15 mouse cellular contexts compared by ENCODE assay signal in genomic region chr14:25402409-25402808, GRCm38 (mm10). TPM values are rescaled to one million over a fixed set of nuclear protein-coding genes. Genes with fewer than 3 reads are reported as not detected.
A peak's percentile ranks its signal among the peaks of the same experiment; 100 is the strongest.
DNase-seq lines count a peak whose midpoint lies in the region; ATAC-seq and TF ChIP-seq lines count a peak whose summit lies in the region.
"Had no signal": no experiment of that assay in that cellular context is flagged by ENCODE, and none has a peak within 500 bp of the region (broad histone marks: within the 10 kb centered on the region; RNA-seq: fewer than 3 reads in every experiment).

No protein-coding gene starts in this region.

- H3K9me3 ChIP-seq in forebrain, embryonic 10.5 days, result no peaks in the 10 kb centered on the region
- H3K9me3 ChIP-seq in forebrain, postnatal 0 days (ENCODE audit: low read length), result no peaks in the 10 kb centered on the region
- H3K9me3 ChIP-seq in hindbrain, embryonic 12.5 days (replicated peaks), result no peaks in the 10 kb centered on the region
- no peaks in the 10 kb centered on the region for H3K9me3 ChIP-seq in hindbrain, embryonic 11.5 days (ENCODE audit: control insufficient read depth, low read length)
- H3K9me3 ChIP-seq in embryonic facial prominence, embryonic 10.5 days, result no peaks in the 10 kb centered on the region
- no peaks in the 10 kb centered on the region for H3K9me3 ChIP-seq in liver, embryonic 13.5 days (replicated peaks)
- H3K9me3 ChIP-seq: intestine, embryonic 15.5 days; limb, embryonic 13.5 days; midbrain, embryonic 12.5 days had no signal

- no peak for ATAC-seq in forebrain, postnatal 0 days
- ATAC-seq in hindbrain, embryonic 12.5 days (ENCODE audit: low FRiP score), result no peak
- no peak for ATAC-seq in hindbrain, embryonic 11.5 days (ENCODE audit: low FRiP score)
- ATAC-seq in liver, embryonic 13.5 days (ENCODE audit: low read depth), result peak; percentile 45
- ATAC-seq: intestine, embryonic 15.5 days had no signal

- H3K4me1 ChIP-seq in forebrain, embryonic 10.5 days, result peaks cover 53% of the 10 kb centered on the region
- H3K4me1 ChIP-seq in forebrain, postnatal 0 days (ENCODE audit: insufficient read depth), result no peaks in the 10 kb centered on the region; the same call in none of the 2 replicates
- H3K4me1 ChIP-seq in hindbrain, embryonic 12.5 days, result peaks cover 32% of the 10 kb centered on the region
- H3K4me1 ChIP-seq in hindbrain, embryonic 11.5 days (replicated peaks; ENCODE audit: control insufficient read depth, insufficient read depth, low read length), result peaks cover 15% of the 10 kb centered on the region
- H3K4me1 ChIP-seq in embryonic facial prominence, embryonic 10.5 days, result peaks cover 47% of the 10 kb centered on the region
- peaks cover 79% of the 10 kb centered on the region for H3K4me1 ChIP-seq in liver, embryonic 13.5 days (replicated peaks)

- H3K27ac ChIP-seq in forebrain, embryonic 10.5 days, result peak overlapping the region; percentile 65
- no peak overlapping the region for H3K27ac ChIP-seq in forebrain, postnatal 0 days (ENCODE audit: low read depth, low read length)
- H3K27ac ChIP-seq in hindbrain, embryonic 12.5 days, result no peak overlapping the region
- no peak overlapping the region for H3K27ac ChIP-seq in hindbrain, embryonic 11.5 days (ENCODE audit: low read depth, low read length)
- H3K27ac ChIP-seq in embryonic facial prominence, embryonic 10.5 days (replicated peaks), result 0 out of 2 replicates have a peak overlapping the region, but pooled peaks have one; percentile 64
- H3K27ac ChIP-seq in liver, embryonic 13.5 days, result peak overlapping the region; percentile 95
- H3K27ac ChIP-seq: intestine, embryonic 15.5 days; limb, embryonic 13.5 days; midbrain, embryonic 12.5 days had no signal

- H3K27me3 ChIP-seq in forebrain, embryonic 10.5 days (ENCODE audit: poor library complexity, severe bottlenecking), result peaks cover 39% of the 10 kb centered on the region
- no peaks in the 10 kb centered on the region for H3K27me3 ChIP-seq in forebrain, postnatal 0 days (ENCODE audit: insufficient read depth, low read length)
- peaks cover 20% of the 10 kb centered on the region for H3K27me3 ChIP-seq in hindbrain, embryonic 12.5 days
- H3K27me3 ChIP-seq in hindbrain, embryonic 11.5 days (ENCODE audit: control insufficient read depth, insufficient read depth, low read length), result peaks cover 3% of the 10 kb centered on the region
- H3K27me3 ChIP-seq in embryonic facial prominence, embryonic 10.5 days (replicated peaks; ENCODE audit: low read depth, poor library complexity, severe bottlenecking), result peaks cover 8% of the 10 kb centered on the region; the same call in 1 of the 2 replicates
- no peaks in the 10 kb centered on the region for H3K27me3 ChIP-seq in liver, embryonic 13.5 days
- H3K27me3 ChIP-seq: intestine, embryonic 15.5 days; limb, embryonic 13.5 days had no signal

- 86% methylated on average over 1 of the region's 1 CpGs for whole genome bisulfite sequencing in forebrain, embryonic 10.5 days
- WGBS in forebrain, postnatal 0 days, result 85% methylated on average over 1 of the region's 1 CpGs
- 67% methylated on average over 1 of the region's 1 CpGs for WGBS in hindbrain, embryonic 12.5 days
- WGBS in hindbrain, embryonic 11.5 days, result 84% methylated on average over 1 of the region's 1 CpGs
- WGBS in embryonic facial prominence, embryonic 10.5 days, result 81% methylated on average over 1 of the region's 1 CpGs
- 18% methylated on average over 1 of the region's 1 CpGs for WGBS in liver, embryonic 13.5 days (ENCODE audit: insufficient replicate concordance)

- H3K9ac ChIP-seq in forebrain, postnatal 0 days, result no peak overlapping the region
- 0 out of 2 replicates have a peak overlapping the region, but pooled peaks have one; percentile 4 for H3K9ac ChIP-seq in hindbrain, embryonic 12.5 days
- H3K9ac ChIP-seq in hindbrain, embryonic 11.5 days (ENCODE audit: low read depth, low read length), result no peak overlapping the region
- peak overlapping the region; percentile 71 for H3K9ac ChIP-seq in liver, embryonic 13.5 days
- H3K9ac ChIP-seq: intestine, embryonic 15.5 days; limb, embryonic 13.5 days; midbrain, embryonic 12.5 days had no signal

- no peak for TF ChIP-seq CTCF in forebrain, postnatal 0 days (IDR thresholded peaks at IDR 0.05; ENCODE audit: low read depth)

- no peak for DNase-seq in forebrain, embryonic 10.5 days (ENCODE audit: extremely low spot score, low spot score)
- DNase-seq in forebrain, postnatal 0 days, result no peak
- DNase-seq in hindbrain, embryonic 11.5 days (ENCODE audit: low spot score), result no peak
- no peak for DNase-seq in embryonic facial prominence, embryonic 10.5 days (ENCODE audit: low spot score)
- peak; percentile 29 for DNase-seq in liver, embryonic 13.5 days
- no peak for DNase-seq in left cerebral cortex, postnatal 25 days (ENCODE audit: low spot score in 2 of 2)
- no peak for DNase-seq in right cerebral cortex, postnatal 36 days (ENCODE audit: low spot score in 2 of 2)
- DNase-seq: adrenal gland, adult 2 months; cerebellum, adult 9-10 months; layer of hippocampus, postnatal 36 days had no signal

- no peak overlapping the region for H3K4me2 ChIP-seq in forebrain, postnatal 0 days (ENCODE audit: low read depth)
- H3K4me2 ChIP-seq in hindbrain, embryonic 12.5 days (replicated peaks), result no peak overlapping the region
- no peak overlapping the region for H3K4me2 ChIP-seq in hindbrain, embryonic 11.5 days (replicated peaks; ENCODE audit: low read depth, low read length)
- peak overlapping the region; percentile 68 for H3K4me2 ChIP-seq in liver, embryonic 13.5 days
- H3K4me2 ChIP-seq: intestine, embryonic 15.5 days; limb, embryonic 13.5 days; midbrain, embryonic 12.5 days had no signal

- intact Hi-C loops in left cerebral cortex, postnatal 25 days (cut with DNase I), result no loop called here

- H3K4me3 ChIP-seq in forebrain, embryonic 10.5 days, result no peak overlapping the region
- no peak overlapping the region for H3K4me3 ChIP-seq in forebrain, postnatal 0 days (ENCODE audit: low read depth, low read length)
- H3K4me3 ChIP-seq in hindbrain, embryonic 12.5 days, result no peak overlapping the region
- H3K4me3 ChIP-seq in hindbrain, embryonic 11.5 days (ENCODE audit: low read depth, low read length), result no peak overlapping the region
- H3K4me3 ChIP-seq in embryonic facial prominence, embryonic 10.5 days, result no peak overlapping the region
- peak overlapping the region; percentile 41 for H3K4me3 ChIP-seq in liver, embryonic 13.5 days (replicated peaks)
- H3K4me3 ChIP-seq: intestine, embryonic 15.5 days; limb, embryonic 13.5 days; midbrain, embryonic 12.5 days; myocyte had no signal

- H3K36me3 ChIP-seq in forebrain, embryonic 10.5 days (replicated peaks), result no peaks in the 10 kb centered on the region
- H3K36me3 ChIP-seq in forebrain, postnatal 0 days (ENCODE audit: insufficient read depth), result no peaks in the 10 kb centered on the region
- H3K36me3 ChIP-seq in hindbrain, embryonic 12.5 days, result no peaks in the 10 kb centered on the region
- H3K36me3 ChIP-seq in hindbrain, embryonic 11.5 days (ENCODE audit: control insufficient read depth, insufficient read depth, low read length), result no peaks in the 10 kb centered on the region
- no peaks in the 10 kb centered on the region for H3K36me3 ChIP-seq in embryonic facial prominence, embryonic 10.5 days (replicated peaks)
- H3K36me3 ChIP-seq in liver, embryonic 13.5 days, result no peaks in the 10 kb centered on the region
- H3K36me3 ChIP-seq: intestine, embryonic 15.5 days; limb, embryonic 13.5 days; midbrain, embryonic 12.5 days had no signal

RNA-seq across cellular contexts. Expression of gene Zmiz1, which starts 56.6 kb away (rescaled TPM):
- 38.8 and 42.5 TPM in 2 replicates for polyA plus RNA-seq in forebrain, embryonic 10.5 days (2016; fragmentation: Nextera tagmentation; extraction: Ambion mirVana)
- 48.5 and 75.6 TPM in 2 replicates for total RNA-seq in forebrain, postnatal 0 days (2014; rRNA removed)
- polyA plus RNA-seq in forebrain, postnatal 0 days (2015; fragmentation: Nextera tagmentation; extraction: Ambion mirVana), result 27.7 and 38.0 TPM in 2 replicates
- polyA plus RNA-seq in hindbrain, embryonic 12.5 days (2016; fragmentation: Nextera tagmentation; extraction: Ambion mirVana), result 66.5 and 69.4 TPM in 2 replicates
- 47.5 and 57.0 TPM in 2 replicates for polyA plus RNA-seq in hindbrain, embryonic 11.5 days (2014; fragmentation: Nextera tagmentation; extraction: Ambion mirVana)
- polyA plus RNA-seq in embryonic facial prominence, embryonic 10.5 days (2016; fragmentation: Nextera tagmentation; extraction: Ambion mirVana), result 42.8 and 45.6 TPM in 2 replicates
- polyA plus RNA-seq in liver, embryonic 13.5 days (2015; fragmentation: Nextera tagmentation; extraction: Ambion mirVana), result 4.5 TPM in 2 replicates
- 10 to 100 TPM; 85.1 to 95.2 TPM for total RNA-seq in left cerebral cortex, postnatal 25 days (2021)

Comparison
In these comparisons a context has a peak if more than half of its experiments do, and no peak if none do; other contexts are left out.
1. H3K27ac ChIP-seq: peak in forebrain, embryonic 10.5 days (single experiment), embryonic facial prominence, embryonic 10.5 days (single experiment) and liver, embryonic 13.5 days (single experiment); none in forebrain, postnatal 0 days (single experiment), hindbrain, embryonic 12.5 days (single experiment) and hindbrain, embryonic 11.5 days (single experiment).
2. H3K9ac ChIP-seq: peak in hindbrain, embryonic 12.5 days (single experiment) and liver, embryonic 13.5 days (single experiment); none in forebrain, postnatal 0 days (single experiment) and hindbrain, embryonic 11.5 days (single experiment).